Mouse (Mus musculus) bone marrow macrophage, adult 2 months (primary cell): ENCODE results near the gene Ncoa3. TPM values are rescaled to one million over a fixed set of nuclear protein-coding genes. Genes with fewer than 3 reads are reported as not detected.

Source experiments
- H3K27ac ChIP-seq: 2 replicates; pipeline ENCODE4 v1.5.1; 2012; ENCODE audit warnings: low read depth, low read length; ENCODE audit not compliant: insufficient read depth
- H3K4me1 ChIP-seq: 2 replicates; pipeline ENCODE4 v1.6.1; 2012; ENCODE audit warnings: low read length; ENCODE audit not compliant: control insufficient read depth, insufficient read depth
- H3K4me3 ChIP-seq: 2 replicates; pipeline ENCODE4 v1.5.1; 2012; ENCODE audit warnings: mild to moderate bottlenecking, low read length, moderate library complexity; ENCODE audit not compliant: insufficient read depth
- CTCF ChIP-seq: IDR thresholded peaks from 2 replicates; pipeline ENCODE4 v1.5.1; 2012; ENCODE audit warnings: low read depth, mild to moderate bottlenecking, low read length, moderate library complexity
- POLR2A ChIP-seq: IDR thresholded peaks from 2 replicates; pipeline ENCODE4 v1.6.1; 2012; ENCODE audit warnings: mild to moderate bottlenecking, low read depth, low read length, borderline replicate concordance
- polyA plus RNA-seq: library from polyadenylated mRNA; stranded (reverse); fragments of >200 nt; gene quantifications from 2 replicates; pipeline ENCODE4 v1.2.4, GENCODE M21; 2012; ENCODE audit not compliant: missing spikeins, insufficient read depth, insufficient read length

The Ncoa3 gene
- polyA plus RNA-seq, 1 experiment, result 119 TPM

DNA sequence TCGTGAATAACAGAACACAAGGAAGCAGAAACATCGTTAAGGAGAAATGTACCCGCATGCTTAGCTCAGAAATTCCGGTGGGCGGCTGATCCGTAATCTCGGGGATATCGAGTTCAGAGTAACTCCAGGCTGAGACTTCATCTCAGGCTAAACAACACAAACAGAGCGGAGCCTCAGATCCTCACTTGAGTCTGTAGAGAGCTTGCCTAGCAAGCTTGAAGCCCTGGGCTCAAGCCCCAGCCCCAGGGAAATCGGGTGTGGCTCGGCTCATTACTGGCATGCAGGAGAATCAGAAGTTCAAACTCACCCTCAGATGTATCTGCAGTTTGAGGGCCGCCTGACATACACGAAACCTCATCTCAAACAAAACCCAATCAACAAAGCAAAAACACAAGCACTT lies 22.5 kb upstream of the Ncoa3 start:
- no peak overlapping the region for H3K4me3 ChIP-seq
- no peak for TF ChIP-seq POLR2A
- TF ChIP-seq CTCF, result no peak
- peaks cover 42% of the 10 kb centered on the region for H3K4me1 ChIP-seq
- H3K27ac ChIP-seq, result peak overlapping the region; percentile 93

DNA sequence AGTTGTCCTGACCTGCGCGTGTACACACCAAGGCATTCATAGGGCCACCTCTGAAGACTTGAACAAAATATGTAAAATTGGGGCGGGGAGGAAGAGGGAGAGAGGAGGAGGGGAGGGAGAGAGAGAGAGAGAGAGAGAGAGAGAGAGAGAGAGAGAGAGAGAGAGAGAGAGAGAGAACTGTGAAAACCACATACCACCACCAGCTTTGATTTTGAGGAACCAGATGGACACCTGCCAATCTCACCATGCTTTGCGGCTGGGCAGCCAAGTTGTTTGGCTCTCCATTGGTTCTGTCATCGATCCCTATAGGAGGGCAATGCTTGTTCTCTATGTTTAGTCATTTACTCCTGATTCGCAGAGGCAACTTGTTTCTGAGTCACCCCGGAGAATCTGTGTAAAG lies 21.7 kb upstream of the Ncoa3 start:
- Histone ChIP-seq H3K27ac (peak overlapping the region; percentile 27; the same call in 1 of the 2 replicates), H3K4me3 (no peak overlapping the region), H3K4me1 (peaks cover 40% of the 10 kb centered on the region)
- TF ChIP-seq CTCF, result no peak
- no peak for TF ChIP-seq POLR2A

DNA sequence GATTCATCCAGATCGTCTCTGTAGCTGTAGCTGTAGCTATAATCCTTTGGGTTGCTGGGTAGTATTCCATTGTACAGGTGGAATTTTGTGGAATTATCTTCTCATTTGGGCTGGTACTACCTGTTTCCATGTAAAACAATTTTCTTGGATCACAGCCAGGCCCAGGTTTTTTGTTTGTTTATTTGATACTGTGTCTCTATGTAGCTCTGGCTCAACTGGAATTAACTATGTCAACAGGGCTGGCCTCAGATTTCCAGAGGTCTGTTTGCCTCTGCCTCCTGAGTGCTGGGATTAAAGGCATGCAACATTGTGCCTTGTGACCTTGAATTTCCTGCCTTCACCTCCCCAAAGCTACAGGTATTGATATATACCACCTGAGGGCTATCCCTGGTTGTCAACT lies 18.1 kb upstream of the Ncoa3 start:
- Histone ChIP-seq H3K27ac (no peak overlapping the region), H3K4me1 (peaks cover 35% of the 10 kb centered on the region)
- TF ChIP-seq POLR2A (no peak), CTCF (no peak)

DNA sequence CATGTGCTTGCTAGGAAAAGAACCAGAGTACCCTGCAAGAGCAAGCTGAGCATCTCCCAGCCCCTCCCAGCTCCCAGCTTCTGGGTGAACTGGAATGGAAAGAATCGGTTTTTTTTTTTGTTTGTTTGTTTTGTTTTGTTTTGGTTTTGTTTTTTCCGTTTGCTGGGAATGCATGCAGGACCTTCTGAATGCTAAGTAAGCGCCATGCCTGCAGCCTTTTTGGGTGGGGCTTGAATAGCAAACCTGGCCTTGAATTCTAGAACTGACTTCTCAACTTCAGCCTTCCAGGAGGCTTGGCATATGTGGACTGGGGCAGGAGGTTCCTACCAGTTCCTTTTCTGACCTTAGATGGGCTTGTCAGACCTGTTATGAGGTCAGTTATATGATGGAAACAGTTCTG lies 16.2 kb upstream of the Ncoa3 start:
- H3K27ac ChIP-seq, result no peak overlapping the region
- H3K4me1 ChIP-seq, result peaks cover 23% of the 10 kb centered on the region
- H3K4me3 ChIP-seq, result no peak overlapping the region
- no peak for TF ChIP-seq POLR2A
- no peak for TF ChIP-seq CTCF

More for the DNA sequence above, 18.1 kb upstream of the Ncoa3 start:
- H3K4me3 ChIP-seq, result no peak overlapping the region

DNA sequence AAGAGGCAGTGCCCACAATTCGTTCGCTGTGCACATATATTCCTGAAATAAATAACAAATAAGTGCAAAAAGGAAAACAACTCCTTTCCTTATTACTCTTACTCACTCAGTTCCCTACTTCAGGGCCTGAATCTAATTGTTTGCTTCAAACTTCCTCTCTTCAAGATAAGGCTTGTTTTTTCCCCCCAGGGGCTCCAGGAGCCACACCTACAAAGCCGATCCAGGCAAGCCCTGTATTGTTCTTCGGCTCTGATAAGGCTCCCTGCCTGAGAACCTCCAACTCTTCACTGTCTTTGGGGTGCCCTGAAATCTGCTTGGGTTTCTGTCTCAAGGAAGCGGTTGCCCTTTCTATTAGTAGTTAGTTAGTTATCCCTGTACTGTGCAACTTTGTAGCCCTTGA lies 15.6 kb upstream of the Ncoa3 start:
- Histone ChIP-seq H3K4me1 (peaks cover 27% of the 10 kb centered on the region), H3K27ac (peak overlapping the region; percentile 44), H3K4me3 (no peak overlapping the region)

DNA sequence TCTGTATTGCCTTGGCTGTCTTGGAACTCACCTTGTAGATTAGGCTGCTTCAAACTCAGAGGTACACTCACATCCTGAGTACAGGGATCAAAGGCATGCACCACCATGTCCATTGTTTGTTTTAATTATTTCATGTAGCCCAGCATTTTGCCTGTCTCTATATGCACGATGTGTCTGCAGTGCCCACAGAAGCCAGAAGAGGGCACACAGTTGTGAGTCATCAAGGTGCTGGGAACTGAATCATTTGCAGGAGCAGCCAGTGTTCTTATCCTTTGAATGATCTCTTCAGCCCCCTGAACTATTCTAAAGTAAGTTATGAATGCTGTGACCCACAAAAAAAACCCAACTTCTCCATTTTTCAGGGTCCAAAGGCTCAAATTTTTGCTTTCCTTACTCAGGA lies 14.3 kb upstream of the Ncoa3 start:
- H3K27ac ChIP-seq, result no peak overlapping the region
- TF ChIP-seq POLR2A, result no peak
- no peak for TF ChIP-seq CTCF
- H3K4me1 ChIP-seq, result peaks cover 35% of the 10 kb centered on the region
- no peak overlapping the region for H3K4me3 ChIP-seq

More for the DNA sequence above, 15.6 kb upstream of the Ncoa3 start:
- no peak for TF ChIP-seq POLR2A
- no peak for TF ChIP-seq CTCF

DNA sequence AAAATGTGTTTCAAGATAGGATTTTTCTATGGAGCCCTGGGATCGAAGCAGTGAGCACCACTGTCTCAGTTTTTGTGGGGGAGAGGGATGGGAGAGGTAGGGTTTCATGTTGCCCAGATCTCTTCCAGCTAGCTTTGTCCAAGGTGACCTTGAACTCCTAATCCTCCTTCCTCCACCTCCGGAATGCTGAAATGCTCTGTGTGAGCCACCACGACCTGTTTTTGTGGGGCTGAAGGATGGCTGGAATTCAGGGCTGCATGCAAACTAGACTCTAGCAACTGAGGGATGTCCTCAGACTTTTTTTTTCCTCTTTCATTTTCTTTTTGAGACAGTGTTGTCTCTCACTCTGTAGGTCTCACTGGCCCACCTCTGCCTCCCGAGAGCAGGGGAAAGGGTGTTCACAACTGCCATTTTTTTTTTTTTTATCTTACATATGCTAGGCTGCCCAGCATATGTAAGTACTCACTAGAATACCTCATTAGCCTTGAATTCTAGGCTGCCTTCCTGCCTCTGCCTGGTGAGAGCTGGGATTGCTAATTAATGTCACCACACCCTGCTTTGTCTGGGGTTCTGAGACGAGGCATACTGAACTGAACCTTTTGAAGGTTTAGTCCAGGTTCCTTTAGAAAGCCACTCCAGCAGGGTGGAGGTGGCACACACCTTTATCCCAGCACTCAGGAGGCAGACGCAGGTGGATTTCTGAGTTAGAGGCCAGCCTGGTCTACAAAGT lies 11.0 kb upstream of the Ncoa3 start:
- Histone ChIP-seq H3K4me1 (peaks cover 54% of the 10 kb centered on the region), H3K27ac (peak overlapping the region; percentile 99), H3K4me3 (no peak overlapping the region)
- TF ChIP-seq POLR2A, result no peak
- TF ChIP-seq CTCF, result no peak

DNA sequence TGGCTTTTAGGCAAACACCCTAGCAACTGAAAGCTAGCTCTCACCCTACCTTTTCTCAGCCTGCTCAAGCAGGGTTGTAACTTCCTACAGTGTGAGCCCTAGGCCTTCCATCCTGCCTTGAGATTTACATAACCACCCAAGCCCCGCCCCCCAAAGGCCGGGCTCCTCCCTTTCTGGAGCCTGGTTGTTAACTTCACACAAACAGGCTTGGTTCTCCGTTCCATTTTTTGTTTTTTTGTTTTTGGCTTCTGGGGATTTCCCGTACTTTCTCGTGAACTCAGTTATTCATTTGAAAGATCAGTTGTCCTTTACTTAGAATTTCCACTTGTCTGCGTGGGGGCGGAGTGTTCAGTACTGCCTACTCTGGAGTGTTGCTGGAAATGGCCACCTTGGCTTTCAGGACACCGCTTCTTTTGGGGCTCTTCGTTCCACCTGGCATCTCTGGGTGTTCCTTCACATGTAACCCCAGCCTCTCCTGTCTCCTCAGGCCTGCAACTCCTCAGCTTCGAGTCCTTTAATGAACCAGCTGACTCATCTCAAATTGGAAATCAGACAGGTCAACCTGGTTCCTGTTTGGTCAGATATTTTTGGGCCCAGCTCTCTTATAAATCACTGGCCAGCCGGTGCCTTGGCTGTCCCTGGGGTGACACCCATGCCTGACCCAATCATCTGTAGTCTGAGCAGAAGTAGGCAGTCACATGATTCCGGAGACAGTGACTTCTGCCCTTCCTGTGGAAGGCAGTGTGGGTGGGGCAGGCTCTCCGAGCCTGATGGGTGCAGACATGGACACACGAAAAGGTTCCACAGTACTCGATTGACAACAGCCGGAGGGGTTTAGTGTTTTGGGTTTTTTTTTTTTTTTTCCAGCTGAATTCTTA lies 9.7 kb upstream of the Ncoa3 start:
- TF ChIP-seq POLR2A, result no peak
- no peak for TF ChIP-seq CTCF
- peak overlapping the region; percentile 99 for H3K27ac ChIP-seq
- peak overlapping the region; percentile 44 for H3K4me3 ChIP-seq
- peaks cover 49% of the 10 kb centered on the region for H3K4me1 ChIP-seq

DNA sequence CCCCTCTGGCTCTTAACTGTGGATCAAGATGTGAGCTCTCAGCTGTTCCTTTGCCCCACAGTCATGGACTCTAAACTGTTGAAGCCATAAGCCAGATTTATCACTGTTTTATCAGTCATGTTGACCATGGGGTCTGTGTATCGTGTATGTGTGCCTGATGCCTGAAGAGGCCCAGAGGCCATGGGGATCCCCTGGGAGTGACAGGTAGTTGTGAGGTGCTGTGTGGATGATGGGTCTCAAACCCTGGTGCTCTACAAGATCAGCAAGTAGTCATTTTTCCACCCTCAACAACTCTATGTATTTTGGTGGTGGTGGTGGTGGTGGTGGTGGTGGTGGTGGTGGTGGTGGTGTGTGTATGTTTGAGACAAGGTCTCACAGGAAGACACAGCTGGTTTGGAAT lies 8.1 kb upstream of the Ncoa3 start:
- Histone ChIP-seq H3K4me3 (no peak overlapping the region), H3K27ac (no peak overlapping the region), H3K4me1 (peaks cover 49% of the 10 kb centered on the region)
- TF ChIP-seq POLR2A (no peak), CTCF (no peak)

DNA sequence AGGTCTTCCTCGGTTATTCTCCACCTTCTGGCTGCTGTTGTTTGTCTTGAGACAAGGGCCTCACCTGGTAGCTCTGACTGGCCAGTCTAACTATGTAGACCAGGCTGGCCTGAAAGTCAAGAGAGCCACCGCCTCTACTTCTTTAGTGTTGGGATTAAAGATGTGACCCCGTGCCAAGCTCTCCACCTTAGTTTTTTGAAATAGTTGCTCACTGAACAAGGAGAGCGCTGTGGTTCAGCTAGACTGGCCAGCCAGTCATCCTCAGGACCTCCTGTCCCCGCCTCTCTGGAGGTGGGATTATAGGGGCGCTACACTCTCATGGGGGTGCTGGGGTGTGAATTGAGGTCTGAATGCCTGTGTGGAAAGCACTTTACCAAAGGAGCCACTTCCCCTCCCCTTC lies 7.5 kb upstream of the Ncoa3 start:
- TF ChIP-seq CTCF (no peak), POLR2A (no peak)
- Histone ChIP-seq H3K27ac (no peak overlapping the region), H3K4me1 (peaks cover 49% of the 10 kb centered on the region), H3K4me3 (no peak overlapping the region)
